Comparison of ENCODE assay signal across 9 mouse cellular contexts in genomic region chr4:62941961-62942892, GRCm38 (mm10). TPM values are rescaled to one million over a fixed set of nuclear protein-coding genes. Genes with fewer than 3 reads are reported as not detected.
DNase-seq lines count a peak whose midpoint lies in the region; ATAC-seq lines count a peak whose summit lies in the region.
"Had no signal": no experiment of that assay in that cellular context is flagged by ENCODE, and none has a peak within 500 bp of the region (broad histone marks: within the 10 kb centered on the region; RNA-seq: fewer than 3 reads in every experiment).

No protein-coding gene starts in this region.

- no peaks in the 10 kb centered on the region for H3K9me3 ChIP-seq in intestine, embryonic 16.5 days (ENCODE audit: control insufficient read depth, low read length)

- no peak for DNase-seq in frontal cortex, postnatal 25 days (ENCODE audit: low spot score in 2 of 2)
- DNase-seq in kidney, postnatal 10 days = peak; percentile 37
- DNase-seq in kidney, postnatal 14 days = no peak
- peak; percentile 25 for DNase-seq in Muller cell, postnatal 12 days (ENCODE audit: inconsistent ontology term)
- no peak for DNase-seq in thymus, adult 18-20 months
- DNase-seq in adrenal gland, adult 18-20 months (ENCODE audit: low spot score in 2 of 2) = no peak

- no peaks in the 10 kb centered on the region for H3K27me3 ChIP-seq in intestine, embryonic 16.5 days (replicated peaks; ENCODE audit: control insufficient read depth, insufficient read depth, low read length)

- WGBS in intestine, embryonic 16.5 days = 53% methylated on average over 14 of the region's 14 CpGs

- H3K4me2 ChIP-seq in intestine, embryonic 16.5 days (ENCODE audit: low read depth, low read length) = no peak overlapping the region

- H3K36me3 ChIP-seq in intestine, embryonic 16.5 days (ENCODE audit: control insufficient read depth, insufficient read depth, low read length) = no peaks in the 10 kb centered on the region

- H3K4me1 ChIP-seq in intestine, embryonic 16.5 days (ENCODE audit: control insufficient read depth, insufficient read depth, low read length) = no peaks in the 10 kb centered on the region

- H3K27ac ChIP-seq in intestine, embryonic 16.5 days (ENCODE audit: low read length) = peak overlapping the region; percentile 29; the same call in 1 of the 2 replicates
- H3K27ac ChIP-seq: kidney, postnatal 0 days had no signal

- ATAC-seq in frontal cortex, adult (ENCODE audit: low TSS enrichment) = peak; percentile 86
- ATAC-seq in intestine, embryonic 16.5 days = no peak; the same call in 1 of the 2 replicates

- no peak overlapping the region for H3K9ac ChIP-seq in intestine, embryonic 16.5 days (ENCODE audit: low read depth, low read length)

- H3K4me3 ChIP-seq in intestine, embryonic 16.5 days (ENCODE audit: low read length) = no peak overlapping the region

RNA-seq across cellular contexts. Expression of gene Zfp618, which starts 23.1 kb away (rescaled TPM):
- 15.0 and 15.3 TPM in 2 replicates for polyA plus RNA-seq in intestine, embryonic 16.5 days (2015; fragmentation: Nextera tagmentation; extraction: Ambion mirVana)
- 1 to 10 TPM; 1.6 to 1.9 TPM for total RNA-seq in adrenal gland, adult 18-20 months (2021)

Comparison
In these comparisons a context has a peak if more than half of its experiments do, and no peak if none do; other contexts are left out.
1. DNase-seq: peak in kidney, postnatal 10 days (single experiment) and Muller cell, postnatal 12 days (single experiment); none in frontal cortex, postnatal 25 days (0 of 2), kidney, postnatal 14 days (single experiment), thymus, adult 18-20 months (0 of 2) and adrenal gland, adult 18-20 months (0 of 2).